Mouse (Mus musculus): ENCODE measurements at regions not wholly inside any gene's neighbourhood (a gene's known extent, or its start where the extent isn't known, plus 50 kb on each side); places are given as distances from the start of the nearest gene placed in this dataset.

DNA sequence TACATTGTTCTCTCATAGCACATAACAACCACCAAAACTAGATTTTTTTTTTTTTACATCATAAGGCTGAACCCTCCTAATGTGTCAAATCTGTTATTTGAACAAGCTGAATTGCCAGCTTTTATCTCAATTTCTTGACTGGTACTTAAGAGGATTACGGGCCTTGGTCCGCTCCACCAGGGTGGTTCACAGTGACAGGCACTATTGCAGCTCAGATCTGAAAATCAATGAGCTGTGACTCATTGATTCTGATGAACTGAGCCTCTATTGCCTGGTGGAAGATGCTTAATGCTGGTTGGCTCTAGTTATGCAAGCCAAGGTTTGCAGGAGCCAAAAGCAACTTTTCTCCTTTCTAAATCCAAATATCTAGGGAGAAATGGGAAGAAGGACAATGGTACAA lies 269.2 kb upstream of the Ednrb start:
- no peak for TF ChIP-seq CTCF (conservative IDR thresholded peaks at IDR 0.05; ENCODE audit: insufficient read depth, insufficient read length, low read depth, low read length)
- no peak for TF ChIP-seq POLR2A (IDR thresholded peaks at IDR 0.05; ENCODE audit: low read depth, low read length)

Measured in kidney, adult 2 months (tissue).